Mouse (Mus musculus) urinary bladder, postnatal 25 days (tissue): ENCODE data around the gene Stt3b.

ENCODE experiments used
- DNase-seq: peaks from one replicate; pipeline ENCODE4 v3.0.0; 2022; ENCODE audit warnings: low spot score

Stt3b gene

DNA sequence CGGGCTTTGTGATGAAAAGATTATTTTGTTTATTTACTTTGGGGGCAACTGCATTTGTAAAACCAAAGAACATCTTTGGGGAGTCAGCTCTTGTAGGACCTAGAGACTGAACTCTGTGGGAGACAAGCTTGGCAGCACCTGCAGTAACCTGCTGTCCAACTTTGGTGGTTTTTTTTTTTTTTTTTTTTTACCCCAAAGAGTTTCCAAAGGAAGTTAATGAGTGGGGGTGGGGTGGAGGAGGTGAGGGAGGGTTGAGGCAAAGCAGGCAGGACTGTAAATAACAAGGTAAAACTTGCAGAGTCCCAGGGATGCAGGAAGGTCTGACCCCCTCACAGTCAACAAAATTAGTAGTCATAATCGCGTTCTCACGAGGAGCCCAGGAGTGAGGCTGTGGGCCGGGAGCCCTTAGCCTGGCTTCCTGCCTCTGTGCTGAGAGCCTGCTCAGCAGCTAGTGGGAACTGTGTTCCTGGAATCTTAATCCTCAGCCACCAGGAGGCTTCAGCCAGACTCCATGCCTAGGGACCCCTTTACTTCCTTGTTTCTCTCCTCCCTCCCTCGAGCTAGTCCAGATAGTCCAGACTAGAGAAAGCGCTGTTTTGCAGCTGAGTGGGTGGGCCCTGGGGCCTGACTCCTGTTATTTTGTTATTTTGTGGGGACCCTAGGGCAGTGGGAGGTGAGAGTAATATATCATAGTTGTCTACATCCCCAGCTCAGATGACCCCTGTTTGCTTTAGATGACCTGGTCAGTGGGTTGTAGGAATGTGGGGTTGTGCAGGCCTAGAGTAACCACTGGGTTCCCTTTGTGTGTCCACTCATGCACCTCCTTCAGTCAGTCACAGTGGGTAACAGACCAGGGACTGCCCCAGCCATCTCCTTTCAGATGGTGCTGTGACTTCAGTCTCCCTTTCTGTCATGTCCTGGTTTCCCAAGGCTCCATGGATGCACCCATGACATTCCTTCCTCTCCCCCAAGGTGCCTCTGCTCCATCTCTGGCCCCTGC, 95.3 kb downstream of the Stt3b start:
- no peak for DNase-seq

DNA sequence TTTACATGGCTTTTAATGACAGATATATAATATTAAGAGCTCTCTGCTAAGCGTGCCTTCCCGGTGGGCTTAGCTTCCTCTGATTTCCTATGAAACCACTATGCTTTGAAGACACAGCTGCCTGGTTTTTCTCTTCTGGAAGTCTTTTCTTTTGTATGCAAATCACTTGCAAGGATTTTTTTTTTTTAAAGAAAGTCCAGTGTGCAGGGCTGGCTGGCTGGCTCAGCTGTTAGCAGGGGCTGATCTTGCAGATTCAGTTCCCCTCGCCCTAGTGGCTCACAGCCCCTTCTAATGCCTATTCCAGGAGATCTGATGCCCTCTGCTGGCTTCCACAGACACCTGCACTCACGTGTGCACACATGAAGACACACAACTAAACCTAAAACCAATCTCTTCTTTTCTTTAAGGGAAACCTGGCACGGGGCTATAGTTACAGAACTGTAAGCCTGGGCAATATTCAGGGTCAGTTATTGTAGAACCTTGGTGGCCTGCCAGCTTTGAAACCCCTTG, 96.4 kb downstream of the Stt3b start:
- DNase-seq = no peak

DNA sequence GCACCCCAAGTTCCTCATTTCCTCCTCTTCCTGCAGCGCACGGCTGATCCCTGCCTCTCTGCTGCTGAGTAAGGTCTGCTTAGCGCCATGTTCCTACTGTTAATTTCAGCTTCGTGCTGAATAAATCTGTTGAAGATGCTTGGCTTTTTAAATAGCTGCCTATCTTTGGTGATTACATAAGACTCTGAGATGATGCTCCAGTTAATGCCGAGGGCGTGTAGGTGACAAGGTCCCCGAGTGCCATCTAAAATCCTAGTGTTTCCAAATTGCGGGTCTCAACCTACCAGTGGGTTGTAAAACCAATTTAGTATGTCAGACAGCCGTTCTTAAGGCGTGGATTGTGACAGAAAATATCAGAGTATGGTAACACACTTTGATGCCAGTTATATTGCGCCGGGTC, 99.7 kb downstream of the Stt3b start:
- DNase-seq = no peak

DNA sequence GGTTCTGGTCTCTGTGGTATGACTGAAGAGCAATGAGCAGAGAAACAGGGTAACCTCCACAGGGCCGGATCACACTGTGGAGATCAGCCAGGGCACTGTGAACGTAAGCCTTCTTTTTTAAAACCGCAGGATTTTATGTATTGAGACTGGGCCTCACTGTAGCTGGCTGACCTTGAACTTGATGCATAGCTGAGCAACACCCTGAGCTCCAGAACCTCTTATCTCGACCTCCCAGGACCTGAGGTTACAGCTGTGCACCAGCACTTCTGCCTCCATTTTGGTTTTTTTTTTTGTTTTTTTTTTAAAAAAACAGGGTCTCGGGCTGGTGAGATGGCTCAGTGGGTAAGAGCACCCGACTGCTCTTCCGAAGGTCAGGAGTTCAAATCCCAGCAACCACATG, 100.5 kb downstream of the Stt3b start:
- DNase-seq = no peak

DNA sequence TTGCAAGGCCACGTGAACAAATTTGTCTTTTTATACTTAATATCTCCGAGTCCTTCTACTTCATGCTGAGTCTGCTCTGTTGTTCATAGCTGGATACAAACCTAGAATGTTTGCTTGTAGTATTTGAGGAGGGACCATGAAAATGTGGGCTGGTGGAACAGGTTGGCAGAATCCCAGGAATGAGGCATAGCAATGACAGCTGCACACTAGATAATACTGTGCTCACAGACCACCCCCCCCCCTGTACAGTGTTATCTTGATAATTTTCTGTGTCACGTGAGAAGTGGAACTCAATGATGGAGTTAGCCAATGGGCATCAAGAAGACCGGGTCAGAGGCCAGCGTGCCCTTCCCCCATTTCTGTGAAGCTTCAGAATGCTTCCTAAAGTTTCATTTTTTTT, 104.0 kb downstream of the Stt3b start:
- DNase-seq = no peak

DNA sequence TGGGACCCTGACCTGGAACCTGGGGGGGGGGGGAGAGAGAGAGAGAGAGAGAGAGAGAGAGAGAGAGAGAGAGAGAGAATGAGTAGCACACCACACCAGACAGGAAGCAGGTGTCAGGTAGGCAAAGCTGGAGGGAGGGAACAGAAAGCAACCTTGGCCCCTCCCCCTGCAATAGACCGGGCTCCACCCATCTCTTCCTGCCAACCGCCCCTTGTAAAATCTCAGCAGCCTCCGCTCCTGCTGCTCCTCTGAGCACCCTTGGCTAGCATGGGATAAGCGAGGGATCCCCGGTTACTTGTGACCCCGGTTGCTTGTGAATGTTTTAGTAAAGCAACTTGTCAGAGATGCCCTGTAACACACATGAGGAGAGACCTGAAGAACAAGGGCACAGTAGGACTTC, 104.7 kb downstream of the Stt3b start:
- no peak for DNase-seq

DNA sequence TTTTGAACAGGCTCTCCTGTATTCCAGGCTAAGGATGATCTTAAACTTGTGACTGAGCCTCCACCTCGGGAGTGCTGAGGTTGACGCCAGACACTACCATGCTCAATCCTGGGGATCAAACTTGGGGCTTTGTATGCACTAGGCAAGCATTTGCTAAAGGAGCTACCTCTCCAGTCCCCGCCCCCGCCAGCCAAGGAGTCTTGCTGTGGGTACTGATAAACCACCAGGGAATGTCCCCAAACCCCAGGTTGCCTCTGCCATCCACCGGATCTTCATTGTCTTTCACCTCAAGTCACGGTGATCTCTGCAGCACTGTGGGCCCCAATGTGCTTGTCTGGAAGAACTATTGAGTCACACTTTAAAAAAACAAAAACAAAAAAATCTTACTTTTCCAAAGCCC, 107.1 kb downstream of the Stt3b start:
- no peak for DNase-seq

DNA sequence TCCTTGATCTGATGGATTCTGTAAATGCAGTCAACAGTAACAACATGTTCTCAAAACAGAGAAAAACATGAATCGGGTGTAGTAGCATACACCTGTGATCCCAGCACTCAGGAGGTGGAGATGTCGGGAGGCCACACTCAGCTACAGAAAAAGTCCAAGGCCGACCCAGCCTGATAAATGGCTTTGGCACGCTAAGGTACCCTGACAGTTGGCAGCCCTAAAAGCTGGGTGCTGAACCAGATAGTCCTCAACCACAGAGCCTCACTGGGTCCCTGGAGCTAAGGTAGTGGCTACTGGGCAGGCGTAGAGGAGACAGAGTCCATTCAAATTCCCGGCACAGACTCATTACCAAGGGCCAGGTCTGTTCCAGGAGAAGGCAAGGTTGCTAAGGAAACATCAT, 109.0 kb downstream of the Stt3b start:
- no peak for DNase-seq

DNA sequence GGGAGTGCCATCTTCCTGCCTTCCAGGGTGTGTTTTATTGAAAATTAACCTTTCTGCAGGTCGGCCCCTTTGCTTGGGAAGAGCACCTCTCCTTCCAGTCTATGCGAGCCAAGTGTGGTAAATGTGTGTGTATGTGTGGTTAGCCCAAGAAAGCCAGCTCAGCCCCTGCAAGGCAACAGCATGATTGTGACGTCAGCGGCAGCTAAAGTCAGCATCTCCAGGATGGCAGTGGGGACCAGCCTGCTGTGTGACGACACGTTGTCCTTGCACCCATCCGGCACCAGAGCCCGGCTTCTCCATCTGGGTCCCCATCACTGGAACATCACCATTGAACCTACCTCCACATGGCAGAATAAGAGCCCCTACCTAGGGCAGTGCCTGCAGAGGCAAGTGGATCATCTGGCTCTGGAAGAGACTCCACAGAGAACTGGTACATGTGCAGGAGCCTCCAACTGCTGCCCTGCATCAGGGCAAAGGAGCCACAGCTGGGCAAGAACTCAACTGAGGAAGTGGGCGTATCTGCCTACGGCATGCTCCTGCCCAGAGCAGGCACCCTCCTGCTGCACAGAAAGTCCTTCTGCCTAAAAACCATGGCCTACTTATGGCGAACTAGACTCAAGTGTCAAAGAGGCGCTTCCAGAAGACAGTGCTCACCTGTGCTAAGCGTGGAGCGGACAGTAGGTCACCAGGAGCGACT, 109.9 kb downstream of the Stt3b start:
- DNase-seq = no peak

DNA sequence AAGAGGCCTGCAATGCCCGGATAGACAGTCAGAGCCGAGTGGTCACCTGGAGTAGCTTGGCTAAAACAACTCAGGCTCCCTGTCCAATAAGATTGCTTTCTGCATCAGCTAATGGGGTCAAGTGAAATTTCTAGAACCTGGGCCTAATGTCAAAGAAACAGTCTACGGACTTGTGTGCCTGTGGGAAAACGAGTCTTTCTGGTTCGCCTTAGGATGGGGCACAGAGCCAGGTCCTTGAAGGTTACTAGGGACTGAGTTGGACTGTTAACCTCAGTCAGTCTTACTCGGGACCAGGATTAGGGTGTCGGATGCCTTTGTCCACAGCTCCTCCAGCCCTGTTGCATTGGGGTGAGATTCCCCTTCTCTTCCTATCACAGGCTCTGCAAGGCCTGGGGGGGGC, 113.1 kb downstream of the Stt3b start:
- no peak for DNase-seq

DNA sequence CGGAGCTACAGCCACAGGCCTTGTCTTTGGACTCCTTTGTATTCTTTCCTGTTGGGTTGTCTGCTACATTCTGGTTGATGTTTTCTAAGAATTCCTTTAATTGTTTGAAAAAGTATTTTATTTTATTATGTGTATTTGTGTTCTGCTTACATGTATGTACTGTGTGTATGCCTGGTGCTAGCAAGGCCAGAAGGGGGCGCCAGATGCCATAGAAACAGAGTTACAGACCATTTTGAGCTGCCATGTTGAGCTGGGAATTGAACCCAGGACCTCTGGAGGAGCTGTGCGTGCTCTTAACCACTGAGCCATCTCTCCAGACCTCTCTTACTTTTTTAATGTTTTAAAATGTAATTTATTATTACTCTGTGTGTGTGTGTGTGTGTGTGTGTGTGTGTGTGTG, 117.3 kb downstream of the Stt3b start:
- DNase-seq = no peak
